Mouse (Mus musculus): Measurements from ENCODE around the gene Hist2h2bb. TPM values are rescaled to one million over a fixed set of nuclear protein-coding genes. Genes with fewer than 3 reads are reported as not detected.

The Hist2h2bb gene
- polyA plus RNA-seq, 1 experiment, result 16.1 TPM

DNA sequence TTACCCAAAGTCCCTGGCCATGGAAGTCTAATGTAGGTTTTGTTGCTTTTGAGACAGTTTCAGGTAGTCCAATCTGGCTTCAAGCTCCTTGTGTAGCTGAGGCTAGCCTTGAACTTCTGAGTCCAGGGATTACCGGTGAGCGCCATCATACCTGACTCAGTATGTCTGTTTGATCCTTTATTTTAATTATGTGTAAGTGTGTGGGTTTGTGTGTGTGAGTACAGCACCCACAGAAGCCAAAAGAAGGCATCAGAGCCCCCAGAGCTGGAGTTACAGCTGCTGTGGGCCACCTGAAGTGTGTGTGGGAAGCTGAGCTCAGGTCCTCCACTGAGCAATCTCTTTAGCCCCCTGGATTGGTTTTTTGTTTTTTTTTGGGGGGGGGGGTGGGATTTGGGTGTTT lies 30.0 kb downstream of the Hist2h2bb start:
- Histone ChIP-seq H3K4me3 (ENCODE audit: insufficient read depth, low read length) (no peak overlapping the region), H3K27ac (ENCODE audit: insufficient read depth, low read length) (no peak overlapping the region), H3K4me1 (ENCODE audit: control insufficient read depth, insufficient read depth, low read length) (no peaks in the 10 kb centered on the region)
- no peak for TF ChIP-seq POLR2A (IDR thresholded peaks at IDR 0.05; ENCODE audit: low read depth, low read length)
- TF ChIP-seq CTCF (IDR thresholded peaks at IDR 0.05; ENCODE audit: borderline replicate concordance, insufficient read depth, low read length), result no peak

DNA sequence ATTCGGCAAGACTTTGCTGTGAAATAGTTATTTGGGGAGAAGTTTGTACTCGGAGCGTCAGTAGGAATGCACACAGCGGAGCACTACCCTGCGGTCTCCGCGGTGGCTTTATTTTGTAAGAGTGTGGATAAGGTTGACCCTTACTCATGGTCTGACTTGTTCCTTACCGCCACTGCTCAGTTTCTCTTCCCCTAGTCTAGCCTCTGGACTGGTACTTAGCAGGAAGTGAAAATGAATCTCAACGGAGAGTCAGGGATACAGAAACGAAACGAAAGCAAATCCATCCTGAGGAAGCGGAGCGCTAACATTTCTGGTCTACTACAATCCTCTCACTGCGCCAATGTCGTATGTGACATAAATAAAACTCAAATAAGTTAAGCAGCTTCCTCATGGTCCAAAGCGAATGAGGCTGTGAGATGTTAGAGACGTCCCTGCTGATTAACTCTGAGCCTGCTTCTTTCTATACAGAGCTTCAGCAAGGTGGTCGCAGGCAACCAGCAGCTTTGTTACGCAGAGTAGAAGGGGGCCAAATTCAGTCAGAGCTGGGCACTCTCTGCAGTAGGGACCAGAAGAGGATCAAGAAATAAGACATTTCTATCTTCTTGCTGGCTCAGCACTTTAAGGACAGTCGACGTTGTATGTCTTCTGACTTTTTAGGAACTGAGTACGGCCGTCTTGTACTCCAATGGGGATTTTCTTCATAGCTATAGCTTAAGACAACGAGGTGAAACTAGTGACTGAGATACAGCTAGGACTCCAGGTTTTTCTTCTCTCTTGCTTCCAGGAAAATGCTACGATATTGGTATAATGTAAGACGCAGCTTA lies 31.4 kb downstream of the Hist2h2bb start:
- H3K4me3 ChIP-seq (ENCODE audit: insufficient read depth, low read length), result peak overlapping the region; percentile 25
- TF ChIP-seq CTCF (IDR thresholded peaks at IDR 0.05; ENCODE audit: borderline replicate concordance, insufficient read depth, low read length), result no peak
- TF ChIP-seq POLR2A (IDR thresholded peaks at IDR 0.05; ENCODE audit: low read depth, low read length), result no peak

DNA sequence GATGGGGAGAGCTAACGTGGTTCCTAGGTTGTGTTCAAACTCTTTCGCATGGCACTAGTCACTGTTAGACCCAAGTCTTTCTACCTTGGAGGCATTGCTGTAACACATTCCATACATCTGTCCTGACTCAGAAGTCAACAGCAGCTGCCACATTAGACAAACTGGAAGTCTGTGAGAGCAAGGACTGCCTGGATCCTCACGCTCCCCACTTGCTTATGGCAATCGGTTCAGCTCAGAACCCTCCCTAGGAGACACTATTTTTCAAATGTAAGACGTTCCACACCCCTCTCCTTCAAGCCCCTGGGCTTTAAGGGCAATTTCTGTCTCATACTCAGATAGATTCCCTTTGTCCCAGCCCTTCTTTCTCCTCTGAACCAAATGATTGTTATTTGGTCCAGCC lies 32.5 kb downstream of the Hist2h2bb start:
- Histone ChIP-seq H3K27ac (ENCODE audit: insufficient read depth, low read length) (no peak overlapping the region), H3K4me3 (ENCODE audit: insufficient read depth, low read length) (no peak overlapping the region), H3K4me1 (ENCODE audit: control insufficient read depth, insufficient read depth, low read length) (no peaks in the 10 kb centered on the region)
- TF ChIP-seq CTCF (IDR thresholded peaks at IDR 0.05; ENCODE audit: borderline replicate concordance, insufficient read depth, low read length) (no peak), POLR2A (IDR thresholded peaks at IDR 0.05; ENCODE audit: low read depth, low read length) (no peak)

More for the DNA sequence above, 31.4 kb downstream of the Hist2h2bb start:
- Histone ChIP-seq H3K27ac (ENCODE audit: insufficient read depth, low read length) (no peak overlapping the region), H3K4me1 (ENCODE audit: control insufficient read depth, insufficient read depth, low read length) (no peaks in the 10 kb centered on the region)

DNA sequence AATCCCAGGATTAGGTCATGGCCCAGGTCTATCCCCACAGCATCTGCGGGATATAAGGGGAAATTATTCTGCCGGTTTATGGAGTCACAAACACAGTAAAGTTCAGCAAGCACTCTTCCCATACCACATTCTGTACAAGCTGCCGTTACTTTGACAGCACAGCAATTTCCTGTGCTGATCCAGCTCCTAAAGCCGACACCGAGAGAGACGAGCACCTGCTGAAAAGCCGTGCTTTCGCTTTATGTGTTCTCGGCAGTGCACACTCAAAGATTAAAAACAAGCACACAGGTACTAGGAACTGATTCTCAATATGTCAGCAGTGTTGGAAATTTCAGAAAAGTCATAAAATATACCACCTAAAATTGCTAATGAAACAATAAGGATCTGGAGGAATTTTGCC lies 37.0 kb downstream of the Hist2h2bb start:
- H3K27ac ChIP-seq (ENCODE audit: insufficient read depth, low read length), result no peak overlapping the region
- H3K4me3 ChIP-seq (ENCODE audit: insufficient read depth, low read length), result no peak overlapping the region
- no peak for TF ChIP-seq POLR2A (IDR thresholded peaks at IDR 0.05; ENCODE audit: low read depth, low read length)
- TF ChIP-seq CTCF (IDR thresholded peaks at IDR 0.05; ENCODE audit: borderline replicate concordance, insufficient read depth, low read length), result no peak
- no peaks in the 10 kb centered on the region for H3K4me1 ChIP-seq (ENCODE audit: control insufficient read depth, insufficient read depth, low read length)

DNA sequence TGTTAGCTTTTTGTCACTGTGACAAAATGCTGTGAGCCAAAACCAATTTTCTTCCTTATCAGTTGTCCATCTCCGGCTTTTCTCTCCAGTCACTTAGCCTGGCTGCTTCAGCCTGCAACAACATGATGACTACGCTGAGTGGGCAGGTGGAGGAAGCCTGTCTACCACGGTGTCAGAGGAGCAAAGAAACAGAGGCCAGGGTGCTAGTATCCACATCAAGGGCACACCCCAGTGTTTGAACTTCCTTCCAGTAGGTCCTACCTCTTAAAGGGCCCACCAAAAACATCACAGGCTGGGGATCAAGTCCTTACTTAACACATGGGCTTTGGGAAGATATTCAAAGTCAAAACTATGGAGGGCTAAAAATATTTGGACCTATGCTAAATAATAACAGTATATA lies 39.9 kb downstream of the Hist2h2bb start:
- Histone ChIP-seq H3K4me3 (ENCODE audit: insufficient read depth, low read length) (no peak overlapping the region), H3K4me1 (ENCODE audit: control insufficient read depth, insufficient read depth, low read length) (no peaks in the 10 kb centered on the region), H3K27ac (ENCODE audit: insufficient read depth, low read length) (no peak overlapping the region)
- no peak for TF ChIP-seq CTCF (IDR thresholded peaks at IDR 0.05; ENCODE audit: borderline replicate concordance, insufficient read depth, low read length)
- no peak for TF ChIP-seq POLR2A (IDR thresholded peaks at IDR 0.05; ENCODE audit: low read depth, low read length)

DNA sequence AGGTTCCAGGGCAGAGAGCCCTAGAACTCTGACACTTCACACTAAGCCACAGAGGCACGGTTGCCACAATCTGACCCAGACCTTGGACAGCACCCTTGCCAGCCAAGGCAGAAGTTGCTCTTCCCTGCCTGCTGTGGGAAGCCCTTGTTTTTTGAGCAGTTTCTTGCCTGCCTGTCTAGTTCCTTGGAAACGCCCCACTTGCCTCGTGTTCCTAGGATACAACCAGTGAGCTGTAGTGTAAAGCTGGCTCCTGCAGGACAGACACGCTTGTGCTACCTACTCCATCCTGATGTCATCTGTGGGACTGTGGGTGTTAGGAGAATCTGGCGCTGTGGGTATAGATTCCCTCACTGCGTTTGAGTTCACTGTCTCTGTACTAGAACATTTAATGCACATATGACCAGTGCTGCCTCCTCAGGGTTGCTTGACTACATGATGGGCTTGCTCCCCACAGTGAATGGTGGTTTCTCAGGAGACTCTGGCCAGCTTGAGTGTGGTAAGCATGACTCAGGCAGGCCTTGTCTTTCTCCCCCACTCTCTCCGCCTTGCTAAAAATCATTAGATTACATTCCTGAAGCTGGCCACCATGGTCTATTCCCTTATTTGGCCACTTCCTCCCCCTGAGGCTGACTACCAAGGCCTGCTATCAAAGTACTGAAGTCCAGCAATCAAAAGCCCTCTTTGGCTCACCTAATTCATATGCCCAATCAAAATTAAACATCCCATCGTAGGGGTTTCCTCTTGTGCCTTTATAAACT lies 43.0 kb downstream of the Hist2h2bb start:
- Histone ChIP-seq H3K27ac (ENCODE audit: insufficient read depth, low read length) (no peak overlapping the region), H3K4me3 (ENCODE audit: insufficient read depth, low read length) (no peak overlapping the region), H3K4me1 (ENCODE audit: control insufficient read depth, insufficient read depth, low read length) (no peaks in the 10 kb centered on the region)
- TF ChIP-seq POLR2A (IDR thresholded peaks at IDR 0.05; ENCODE audit: low read depth, low read length) (no peak), CTCF (IDR thresholded peaks at IDR 0.05; ENCODE audit: borderline replicate concordance, insufficient read depth, low read length) (no peak)

Other genes with a start within 250 kb of the Hist2h2bb start
- 15.5 and 15.6 TPM in 2 replicates for gene Vps45, start 211.3 kb upstream of the Hist2h2bb start, polyA plus RNA-seq (2011; ENCODE audit: insufficient read length, low read depth, missing spikeins)
- gene Otud7b, start 165.2 kb upstream of the Hist2h2bb start, polyA plus RNA-seq (2011; ENCODE audit: insufficient read length, low read depth, missing spikeins), result 26.0 and 30.0 TPM in 2 replicates
- 41.8 and 52.6 TPM in 2 replicates for gene Mtmr11, start 107.7 kb upstream of the Hist2h2bb start, polyA plus RNA-seq (2011; ENCODE audit: insufficient read length, low read depth, missing spikeins)
- gene Sf3b4, start 97.4 kb upstream of the Hist2h2bb start, polyA plus RNA-seq (2011; ENCODE audit: insufficient read length, low read depth, missing spikeins), result 63.3 and 70.6 TPM in 2 replicates
- gene Sv2a, start 88.6 kb upstream of the Hist2h2bb start, polyA plus RNA-seq (2011; ENCODE audit: insufficient read length, low read depth, missing spikeins), result 1.8 and 2.0 TPM in 2 replicates
- gene Bola1, start 50.0 kb upstream of the Hist2h2bb start, polyA plus RNA-seq (2011; ENCODE audit: insufficient read length, low read depth, missing spikeins), result 9.6 and 10.4 TPM in 2 replicates
- gene Hist2h2ab, start 49.9 kb upstream of the Hist2h2bb start, polyA plus RNA-seq (2011; ENCODE audit: insufficient read length, low read depth, missing spikeins), result not detected in 2 replicates
- gene Hist2h2ac, start 48.9 kb upstream of the Hist2h2bb start, polyA plus RNA-seq (2011; ENCODE audit: insufficient read length, low read depth, missing spikeins), result 4.4 and 5.3 TPM in 2 replicates
- gene Hist2h2be, start 48.6 kb upstream of the Hist2h2bb start, polyA plus RNA-seq (2011; ENCODE audit: insufficient read length, low read depth, missing spikeins), result 1.1 and 1.2 TPM in 2 replicates
- 10.0 and 16.5 TPM in 2 replicates for gene Hist2h3c2, start 30.6 kb upstream of the Hist2h2bb start, polyA plus RNA-seq (2011; ENCODE audit: insufficient read length, low read depth, missing spikeins)
- not detected in 2 replicates for gene Hist2h2aa2, start 29.5 kb upstream of the Hist2h2bb start, polyA plus RNA-seq (2011; ENCODE audit: insufficient read length, low read depth, missing spikeins)
- gene Hist2h2aa1, start 24.3 kb upstream of the Hist2h2bb start, polyA plus RNA-seq (2011; ENCODE audit: insufficient read length, low read depth, missing spikeins), result 9.2 and 11.1 TPM in 2 replicates
- not detected in 2 replicates for gene Hist2h3c1, start 23.1 kb upstream of the Hist2h2bb start, polyA plus RNA-seq (2011; ENCODE audit: insufficient read length, low read depth, missing spikeins)
- 2.5 and 3.7 TPM in 2 replicates for gene Hist2h4, start 6.4 kb upstream of the Hist2h2bb start, polyA plus RNA-seq (2011; ENCODE audit: insufficient read length, low read depth, missing spikeins)
- gene Hist2h3b, start 1.1 kb upstream of the Hist2h2bb start, polyA plus RNA-seq (2011; ENCODE audit: insufficient read length, low read depth, missing spikeins), result 2.6 and 7.5 TPM in 2 replicates
- 0.61 TPM in 1 of 2 replicates, not detected in the other for gene Fcgr1, start 24.2 kb downstream of the Hist2h2bb start, polyA plus RNA-seq (2011; ENCODE audit: insufficient read length, low read depth, missing spikeins)
- gene BC107364, start 182.6 kb downstream of the Hist2h2bb start, polyA plus RNA-seq (2011; ENCODE audit: insufficient read length, low read depth, missing spikeins), result not detected in 2 replicates